Mouse (Mus musculus) layer of hippocampus, adult 9-10 months (tissue): ENCODE measurements at regions not wholly inside any gene's neighbourhood (a gene's known extent, or its start where the extent isn't known, plus 50 kb on each side); places are given as distances from the start of the nearest gene placed in this dataset.

ENCODE experiments used
- DNase-seq: peaks from one replicate; pipeline ENCODE4 v3.0.0; 2022; ENCODE audit warnings: low spot score

GRCm38 (mm10) chr13:5229476-5229875 lies 620.5 kb upstream of the Akr1e1 start:
- DNase-seq: no peak

DNA sequence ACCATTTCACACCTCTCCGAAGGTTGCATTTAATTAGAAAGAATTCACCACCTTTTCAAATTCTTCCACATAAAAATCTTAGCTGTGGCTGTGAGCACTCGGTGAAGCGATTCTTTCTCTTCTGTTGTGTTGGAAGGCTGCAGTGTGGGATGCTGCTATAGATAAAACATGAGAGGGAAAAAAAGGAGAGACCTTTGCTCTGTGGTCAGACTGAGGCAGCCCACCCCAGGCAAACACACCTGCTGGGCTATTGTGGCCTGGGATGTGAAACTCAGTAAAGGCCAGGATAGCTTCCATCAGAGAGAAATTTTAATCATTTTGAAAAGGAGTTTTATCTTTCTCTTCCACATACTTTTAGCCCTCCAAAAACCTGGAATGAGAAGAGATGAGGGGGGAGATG lies 625.3 kb upstream of the Akr1e1 start:
- DNase-seq: no peak

- DNase-seq: no peak
Observed at GRCm38 (mm10) chr13:5235391-5235790, 625.9 kb upstream of the Klf6 start.

GRCm38 (mm10) chr13:5240541-5240940 lies 620.7 kb upstream of the Klf6 start:
- DNase-seq: no peak

DNA sequence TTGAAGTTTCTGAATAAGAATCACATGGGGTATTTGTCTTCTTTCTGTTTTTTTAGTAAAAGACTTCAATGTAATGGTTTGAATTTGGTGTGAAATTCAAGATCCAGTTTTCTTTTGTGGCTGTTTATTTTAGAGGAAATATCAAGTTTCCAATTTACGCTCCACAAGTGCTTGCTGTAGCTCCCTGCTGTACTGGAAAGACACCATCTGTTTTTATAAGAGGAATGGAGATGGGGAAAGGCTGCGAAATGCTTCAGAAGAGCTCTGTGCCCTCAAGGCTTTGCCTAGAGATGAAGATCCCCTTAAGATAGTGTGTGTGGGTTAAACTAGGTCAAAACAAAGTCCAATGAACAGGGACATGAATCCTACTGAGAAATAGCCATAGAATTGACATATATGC lies 618.5 kb upstream of the Klf6 start:
- DNase-seq: no peak

DNA sequence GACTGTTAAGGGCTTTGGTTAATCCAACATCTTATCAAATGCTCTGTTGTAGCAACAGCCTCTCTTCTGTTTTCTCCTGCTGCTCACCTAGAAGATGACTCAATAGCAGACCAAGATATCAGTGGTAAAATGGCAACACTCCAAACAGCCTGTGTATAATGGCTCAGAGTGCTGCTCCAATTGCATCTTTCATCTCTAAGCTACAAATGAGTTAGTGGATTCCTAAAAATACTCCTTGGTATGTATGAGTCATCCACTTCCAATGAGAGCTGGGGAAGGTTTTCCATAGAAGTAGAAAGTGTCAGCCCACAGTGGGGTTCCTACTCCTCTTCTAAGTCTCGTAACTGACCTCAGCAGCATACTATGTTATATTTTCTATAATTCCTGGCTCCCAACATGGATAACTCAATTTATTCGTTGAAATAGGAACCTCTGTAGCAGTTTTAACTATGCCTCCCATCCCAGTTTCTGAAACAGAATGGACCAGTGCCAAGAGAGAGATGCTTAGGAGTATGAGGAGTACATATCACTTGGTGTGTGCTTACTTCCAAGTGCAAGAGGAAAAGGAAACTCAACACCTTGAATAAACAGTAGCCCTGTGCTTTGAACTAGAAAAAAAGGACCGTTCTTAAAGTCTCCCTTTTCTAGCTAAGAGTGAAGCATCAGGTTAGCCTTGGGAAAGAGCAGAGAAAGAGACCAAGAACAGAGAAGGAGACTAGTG lies 612.5 kb upstream of the Klf6 start:
- no peak for DNase-seq

DNA sequence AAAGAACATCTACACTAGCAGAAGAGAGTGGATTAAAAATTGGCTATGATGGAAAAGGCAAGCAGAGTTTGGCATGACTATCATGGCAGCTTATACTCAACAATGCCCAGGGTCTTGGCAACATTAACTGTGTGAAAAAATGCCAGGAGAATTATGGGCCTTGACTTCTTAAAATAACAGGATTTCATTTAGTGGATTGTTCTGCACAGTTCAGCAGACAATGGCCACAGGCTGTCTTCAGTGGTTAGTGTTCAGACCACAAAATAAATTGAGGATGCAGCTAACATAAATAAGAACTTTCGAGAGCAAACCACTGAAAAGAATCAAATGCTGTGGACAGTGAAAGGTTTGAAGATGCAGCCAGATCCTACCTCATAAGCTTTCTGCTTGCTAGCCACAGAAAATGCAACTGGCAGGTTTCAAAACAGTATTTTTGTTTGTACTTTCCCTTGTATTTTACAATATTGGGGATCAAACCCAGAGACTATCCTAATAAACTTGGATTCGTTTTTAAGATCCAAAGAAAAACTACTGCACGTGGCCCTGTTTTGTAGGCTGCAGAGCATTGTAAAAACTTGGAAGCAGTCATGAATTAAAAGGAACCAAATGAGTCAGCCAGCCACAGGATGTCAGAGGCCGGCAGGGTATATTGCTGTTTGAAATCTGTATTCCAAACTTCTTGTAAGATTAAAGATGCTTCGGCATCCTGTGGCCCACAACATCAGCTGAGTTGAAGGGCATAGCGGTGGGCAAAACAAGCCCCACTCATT lies 603.2 kb upstream of the Klf6 start:
- no peak for DNase-seq

DNA sequence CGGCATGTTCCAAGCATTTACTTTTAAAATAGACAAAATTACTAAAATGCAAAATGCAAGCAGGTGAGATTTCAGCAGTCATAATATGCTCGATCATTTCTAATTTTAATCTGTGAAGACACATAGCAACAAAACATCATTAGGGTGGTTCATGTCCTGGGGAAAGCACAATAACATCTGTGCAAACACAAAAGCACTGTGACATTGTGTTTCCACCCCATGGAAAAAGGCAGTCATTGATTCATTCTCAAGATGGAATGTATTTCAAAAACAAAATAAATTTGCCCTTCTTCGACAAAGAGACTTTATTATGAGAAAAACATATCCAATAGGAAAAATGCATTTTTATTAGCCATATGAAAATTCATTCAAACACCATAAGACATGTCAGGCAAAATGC lies 601.5 kb upstream of the Klf6 start:
- no peak for DNase-seq

- no peak for DNase-seq
Observed at GRCm38 (mm10) chr13:5272506-5273192, 588.6 kb upstream of the Klf6 start.

GRCm38 (mm10) chr13:5276564-5276963 lies 584.7 kb upstream of the Klf6 start:
- no peak for DNase-seq

GRCm38 (mm10) chr13:5289753-5290449 lies 571.4 kb upstream of the Klf6 start:
- DNase-seq: no peak

- no peak for DNase-seq
Observed at GRCm38 (mm10) chr13:5302141-5302540, 559.1 kb upstream of the Klf6 start.

DNA sequence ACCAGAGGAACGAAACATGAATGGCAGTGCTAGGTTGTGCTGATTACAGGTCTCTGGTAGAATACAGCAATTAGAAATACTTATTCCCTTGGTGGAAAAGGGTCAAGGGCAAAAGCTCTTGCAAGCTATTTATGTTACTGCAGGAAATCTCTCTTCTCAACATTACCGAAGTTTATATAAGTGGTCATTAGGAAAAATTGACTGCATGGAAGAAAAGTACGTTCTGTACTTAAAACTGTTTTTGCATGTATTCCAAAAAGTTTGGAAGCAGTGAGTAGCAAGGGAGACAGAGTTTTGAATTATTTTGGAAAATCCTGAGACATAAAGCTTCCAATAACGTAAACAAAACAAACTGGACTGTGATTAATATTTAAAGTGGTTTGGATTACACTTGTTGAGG lies 554.6 kb upstream of the Klf6 start:
- no peak for DNase-seq

- no peak for DNase-seq
Observed at GRCm38 (mm10) chr13:5313297-5313696, 548.0 kb upstream of the Klf6 start.

GRCm38 (mm10) chr13:5315011-5315410 lies 546.3 kb upstream of the Klf6 start:
- no peak for DNase-seq

- DNase-seq: no peak
Observed at GRCm38 (mm10) chr13:5317941-5318856, 543.1 kb upstream of the Klf6 start.

DNA sequence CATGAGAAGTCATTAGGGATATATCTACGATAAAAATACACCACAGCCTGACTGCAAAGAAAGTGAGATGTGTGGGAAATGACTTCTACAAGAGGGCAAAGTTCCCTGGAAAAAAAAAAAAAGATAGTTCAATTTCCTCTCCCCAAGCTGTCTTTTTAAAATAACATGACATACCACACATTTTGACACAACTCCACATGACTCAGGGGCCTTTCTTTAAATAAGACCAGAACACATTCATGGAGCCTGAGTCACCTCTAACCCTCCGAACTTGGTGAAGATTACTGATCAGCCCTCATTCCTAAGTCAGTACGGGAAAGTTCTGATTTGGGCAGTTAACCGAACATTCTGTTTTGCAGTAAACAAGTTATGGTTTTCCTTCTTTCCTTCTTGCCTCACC lies 515.6 kb upstream of the Klf6 start:
- no peak for DNase-seq

GRCm38 (mm10) chr13:5347503-5348469 lies 513.5 kb upstream of the Klf6 start:
- DNase-seq: no peak

DNA sequence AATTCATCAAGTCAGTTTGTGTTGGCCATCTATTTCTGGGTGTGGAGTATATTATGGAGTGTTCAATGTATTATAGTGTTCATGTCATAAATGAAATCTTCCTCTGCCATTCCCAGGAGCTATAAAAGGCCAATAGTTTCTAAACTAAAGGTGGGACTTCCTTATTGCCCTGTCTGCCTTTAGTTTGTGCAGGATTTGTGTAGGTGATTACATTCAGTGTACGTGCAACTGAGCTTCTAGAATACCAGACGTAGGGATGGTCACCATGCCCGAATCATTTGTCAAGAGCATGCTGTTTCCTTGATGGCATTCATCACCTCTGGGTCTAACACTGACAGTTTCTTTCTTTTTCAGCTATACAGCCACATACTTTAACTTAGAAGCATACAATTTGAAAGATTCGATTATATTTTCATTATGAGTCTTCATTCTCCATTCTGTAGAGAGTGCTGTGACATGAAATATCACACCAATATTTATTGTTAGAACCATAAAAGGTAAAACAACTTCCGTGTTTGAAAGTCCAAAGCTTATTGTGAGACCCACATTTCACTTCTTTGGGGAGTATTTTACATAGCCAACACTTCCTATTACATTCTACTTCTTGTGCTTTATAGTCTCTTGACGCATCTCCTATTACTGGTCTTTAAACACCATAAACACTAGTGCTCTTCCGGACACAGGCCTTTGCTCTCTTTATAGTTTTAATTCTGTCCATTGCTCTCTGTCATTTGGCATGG lies 494.1 kb upstream of the Klf6 start:
- no peak for DNase-seq
